Mouse (Mus musculus): ENCODE measurements at regions not wholly inside any gene's neighbourhood (a gene's known extent, or its start where the extent isn't known, plus 50 kb on each side); places are given as distances from the start of the nearest gene placed in this dataset.

GRCm38 (mm10) chr3:66422445-66423037 lies 125.9 kb upstream of the Veph1 start:
- DNase-seq, result no peak

- DNase-seq, result peak; percentile 58
Measured at GRCm38 (mm10) chr3:66410706-66411277, 114.2 kb upstream of the Veph1 start.

- DNase-seq, result no peak
Measured at GRCm38 (mm10) chr3:66408791-66409190, 112.2 kb upstream of the Veph1 start.

- peak; percentile 23 for DNase-seq
Measured at GRCm38 (mm10) chr3:66405645-66406044, 109.0 kb upstream of the Veph1 start.

- DNase-seq, result no peak
Measured at GRCm38 (mm10) chr3:66403707-66404106, 107.1 kb upstream of the Veph1 start.

GRCm38 (mm10) chr3:66400791-66401568 lies 104.3 kb upstream of the Veph1 start:
- no peak for DNase-seq

- DNase-seq, result peak; percentile 45
Measured at GRCm38 (mm10) chr3:66398214-66399150, 101.8 kb upstream of the Veph1 start.

GRCm38 (mm10) chr3:66375088-66375910 lies 78.7 kb upstream of the Veph1 start:
- DNase-seq, result no peak

GRCm38 (mm10) chr3:66374603-66375002 lies 78.0 kb upstream of the Veph1 start:
- DNase-seq, result no peak

- no peak for DNase-seq
Measured at GRCm38 (mm10) chr3:66373807-66374575, 77.4 kb upstream of the Veph1 start.
